In genomic region chr3:120416634-120417033, GRCm38 (mm10) we compare ENCODE assay signal across 18 mouse cellular contexts.
"Had no signal": no experiment of that assay in that cellular context is flagged by ENCODE, and none has a peak within 500 bp of the region (broad histone marks: within the 10 kb centered on the region; RNA-seq: fewer than 3 reads in every experiment).

No protein-coding gene starts in this region.

- H3K27me3 ChIP-seq: liver, embryonic 15.5 days; lung, embryonic 15.5 days; midbrain, embryonic 12.5 days; neural tube, embryonic 12.5 days had no signal

- H3K9me3 ChIP-seq: liver, embryonic 15.5 days; lung, embryonic 15.5 days; midbrain, embryonic 10.5 days; midbrain, embryonic 12.5 days; neural tube, embryonic 12.5 days had no signal

- ATAC-seq: liver, postnatal 0 days; lung, postnatal 0 days; midbrain, embryonic 16.5 days had no signal

- H3K4me3 ChIP-seq: liver, embryonic 15.5 days; lung, embryonic 15.5 days; midbrain, embryonic 10.5 days; midbrain, embryonic 12.5 days; neural tube, embryonic 12.5 days had no signal

- H3K4me1 ChIP-seq: liver, embryonic 15.5 days; lung, embryonic 15.5 days; midbrain, embryonic 10.5 days; midbrain, embryonic 12.5 days; neural tube, embryonic 12.5 days had no signal

- DNase-seq: liver, postnatal 0 days; lung, adult 2 months; lung, postnatal 14 days; lung, postnatal 4 days; midbrain, embryonic 14.5 days; right cerebral cortex, postnatal 14 days; right cerebral cortex, postnatal 4 days; spleen, adult 18-20 months; thymus, adult 2 months; thymus, postnatal 25 days; thymus, postnatal 4 days had no signal

- H3K9ac ChIP-seq: liver, embryonic 15.5 days; liver, postnatal 0 days; lung, embryonic 15.5 days; midbrain, embryonic 12.5 days; neural tube, embryonic 12.5 days had no signal

- H3K4me2 ChIP-seq: liver, embryonic 15.5 days; lung, embryonic 15.5 days; midbrain, embryonic 12.5 days; neural tube, embryonic 12.5 days had no signal

- H3K36me3 ChIP-seq: liver, embryonic 15.5 days; lung, embryonic 15.5 days; midbrain, embryonic 10.5 days; midbrain, embryonic 12.5 days; neural tube, embryonic 12.5 days had no signal

- H3K27ac ChIP-seq: liver, embryonic 15.5 days; lung, embryonic 15.5 days; midbrain, embryonic 10.5 days; midbrain, embryonic 12.5 days; neural tube, embryonic 12.5 days had no signal
